Mouse (Mus musculus) NIH3T3 (cell line): ENCODE results near the gene Zfp524.

Experiments used
- DNase-seq: peaks from one replicate; pipeline ENCODE4 v3.0.0-alpha.2; 2012; ENCODE audit warnings: low read depth

The Zfp524 gene

DNA sequence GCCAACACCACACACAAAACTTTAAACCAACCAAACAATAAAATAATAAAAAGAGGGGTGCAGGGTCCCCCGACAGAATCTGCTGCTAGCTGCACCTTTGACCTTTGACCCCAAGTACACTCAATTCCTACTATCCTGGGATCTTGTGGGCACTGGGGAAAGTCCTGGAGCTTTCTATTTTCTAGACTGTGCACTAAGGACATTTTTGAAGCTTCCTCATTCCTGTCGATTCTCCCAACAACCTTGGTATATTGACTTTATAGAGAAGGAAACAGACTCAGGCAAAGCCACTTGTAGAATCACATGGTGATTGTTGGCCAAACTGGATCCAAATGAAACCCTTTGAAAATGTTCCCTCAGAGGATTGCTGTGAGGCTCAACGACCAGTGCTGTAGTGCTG is 1.8 kb downstream of the Zfp524 start:
- DNase-seq = peak; percentile 11

DNA sequence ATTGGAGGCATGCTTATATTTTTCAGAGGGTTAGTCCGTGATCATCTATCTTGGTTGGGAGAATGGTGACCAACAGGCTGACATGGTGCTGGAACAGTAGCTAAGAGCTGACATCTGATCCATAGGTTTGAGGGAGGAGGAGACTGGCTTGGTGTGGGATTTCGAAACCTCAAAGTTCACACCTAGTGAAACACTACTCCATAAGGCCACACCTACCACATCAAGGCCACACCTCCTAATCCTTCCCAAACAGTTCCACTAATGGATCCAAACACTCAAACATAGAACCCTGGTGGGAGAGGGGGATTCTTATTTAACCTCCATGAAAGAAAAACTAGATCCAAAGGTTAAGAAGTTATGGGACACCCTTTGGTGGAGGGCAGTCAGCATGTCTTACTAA is 2.7 kb downstream of the Zfp524 start:
- DNase-seq = peak; percentile 19

GRCm38 (mm10) chr7:5017352-5017751 is 3.1 kb downstream of the Zfp524 start:
- DNase-seq = no peak

DNA sequence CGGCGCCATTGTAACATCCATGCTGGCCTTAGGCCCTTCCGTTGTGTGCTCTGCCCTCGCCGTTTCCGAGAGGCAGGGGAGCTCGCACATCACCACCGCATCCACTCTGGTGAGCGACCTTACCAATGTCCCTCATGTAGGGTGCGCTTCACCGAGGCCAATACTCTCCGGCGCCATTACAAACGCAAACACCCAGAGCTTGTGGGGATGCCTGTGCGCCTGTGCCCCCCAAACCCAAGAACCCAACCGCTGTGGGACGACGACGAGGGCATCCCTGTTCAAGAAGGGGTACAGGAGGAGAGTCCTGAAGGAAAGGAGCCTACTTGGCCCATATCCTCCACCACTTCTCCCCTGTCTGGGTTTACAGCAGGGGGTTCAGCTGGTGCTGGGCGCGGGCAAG is 3.7 kb downstream of the Zfp524 start:
- no peak for DNase-seq

- DNase-seq = peak; percentile 41
Measured at GRCm38 (mm10) chr7:5019576-5019975, 5.4 kb downstream of the Zfp524 start.

GRCm38 (mm10) chr7:5020000-5020681 is 5.9 kb downstream of the Zfp524 start, which contains the start of the genes Zfp865 and Ccdc106:
TSS of gene Zfp865 (plus strand) at chr7:5020376.
TSS of gene Ccdc106 (plus strand) at chr7:5020553.
- DNase-seq = peak; percentile 99

DNA sequence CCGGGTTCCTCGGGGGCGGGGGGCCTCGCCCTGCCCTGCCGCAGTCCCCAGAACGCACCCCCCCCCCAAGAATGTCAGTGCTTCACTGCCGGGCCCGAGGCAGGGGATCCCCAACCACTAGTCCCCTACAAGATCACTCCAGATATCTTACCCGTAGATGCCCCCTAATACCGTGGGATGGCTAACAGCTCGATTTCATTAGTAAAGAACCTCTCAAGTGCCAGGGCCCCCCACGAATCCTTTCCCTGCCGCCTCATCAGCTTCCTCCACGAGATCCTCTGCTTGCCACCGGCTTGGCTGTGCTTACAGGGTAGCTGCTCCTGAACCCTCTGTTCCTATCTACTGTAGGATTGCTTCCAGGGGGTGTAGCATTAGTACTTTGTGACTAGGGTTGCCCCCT is 6.5 kb downstream of the Zfp524 start:
- DNase-seq = peak; percentile 59

DNA sequence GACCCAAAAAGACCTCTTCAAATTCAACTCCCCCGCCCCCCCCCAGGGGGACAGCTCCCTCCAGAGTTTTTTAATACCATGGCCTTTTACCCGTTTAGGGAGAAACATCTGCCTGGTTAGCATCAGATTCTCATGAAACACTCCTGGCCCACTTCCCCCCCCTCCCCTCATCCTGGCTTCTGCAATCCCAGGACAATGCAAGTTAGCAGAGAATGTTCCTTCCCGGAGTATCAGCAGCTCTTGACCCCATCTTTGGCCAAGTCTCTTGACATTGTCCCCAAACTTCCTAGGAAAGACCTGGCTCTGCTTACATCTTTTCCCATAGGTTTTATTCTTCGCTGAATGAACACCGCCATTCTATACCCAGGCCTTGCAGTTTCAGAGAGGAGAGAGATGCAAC is 7.0 kb downstream of the Zfp524 start:
- peak; percentile 22 for DNase-seq

- DNase-seq = no peak
Measured at GRCm38 (mm10) chr7:5029543-5029942, 15.3 kb downstream of the Zfp524 start.

- no peak for DNase-seq
Measured at GRCm38 (mm10) chr7:5029946-5030345, 15.7 kb downstream of the Zfp524 start.

GRCm38 (mm10) chr7:5030554-5031275 is 16.5 kb downstream of the Zfp524 start:
- DNase-seq = no peak

DNA sequence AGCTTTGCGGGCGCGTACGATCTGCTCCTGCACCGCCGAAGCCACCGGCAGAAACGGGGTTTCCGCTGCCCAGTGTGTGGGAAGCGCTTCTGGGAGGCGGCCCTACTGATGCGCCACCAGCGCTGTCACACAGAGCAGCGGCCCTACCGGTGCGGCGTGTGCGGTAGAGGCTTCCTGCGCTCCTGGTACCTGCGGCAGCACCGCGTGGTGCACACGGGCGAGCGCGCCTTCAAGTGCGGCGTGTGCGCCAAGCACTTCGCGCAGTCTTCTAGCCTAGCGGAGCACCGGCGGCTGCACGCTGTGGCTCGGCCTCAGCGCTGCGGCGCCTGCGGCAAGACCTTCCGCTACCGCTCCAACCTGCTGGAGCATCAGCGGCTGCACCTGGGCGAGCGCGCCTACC is 17.3 kb downstream of the Zfp524 start:
- no peak for DNase-seq

DNA sequence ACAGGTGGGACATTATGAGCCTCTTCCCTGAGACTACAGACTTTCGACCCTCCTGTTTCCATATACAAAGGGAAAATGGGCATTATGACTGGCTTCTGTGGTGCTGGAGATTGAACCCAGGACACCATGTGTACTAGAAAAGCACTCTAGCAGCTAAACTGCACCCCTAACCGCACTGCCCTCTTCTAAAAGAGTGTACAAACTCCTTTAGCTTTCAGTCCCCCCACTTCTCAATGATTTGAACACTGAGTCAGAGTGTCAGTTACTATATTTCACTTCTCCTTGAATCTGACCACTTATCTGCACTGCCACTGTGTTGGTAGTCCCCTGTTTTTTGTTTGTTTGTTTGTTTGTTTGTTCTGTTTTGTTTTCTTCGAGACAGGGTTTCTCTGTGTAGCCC is 19.6 kb downstream of the Zfp524 start, which contains the start of gene 4632433K11Rik:
4632433K11Rik (plus strand) TSS at position 301 of the 400 bp plus-strand sequence.
- DNase-seq = no peak

DNA sequence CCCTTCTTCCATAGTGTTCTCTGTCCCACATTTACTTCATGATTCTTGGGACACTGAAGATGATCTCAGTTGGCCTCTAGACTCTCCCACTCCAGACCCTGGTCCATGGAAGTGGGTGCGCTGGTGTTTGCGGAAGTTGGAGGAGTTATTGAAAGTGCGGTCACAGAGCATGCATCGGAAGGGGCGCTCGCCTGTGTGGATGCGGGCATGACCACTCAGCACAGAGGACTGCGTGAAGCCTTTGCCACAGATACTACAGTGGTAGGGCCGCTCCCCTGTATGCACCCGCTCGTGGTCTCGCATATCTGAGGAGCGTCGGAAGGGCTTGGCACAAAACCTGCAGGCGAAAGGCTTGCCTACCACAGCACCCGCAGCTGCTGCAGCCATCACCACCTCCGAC is 21.4 kb downstream of the Zfp524 start:
- no peak for DNase-seq

GRCm38 (mm10) chr7:5036136-5036535 is 21.9 kb downstream of the Zfp524 start:
- no peak for DNase-seq

DNA sequence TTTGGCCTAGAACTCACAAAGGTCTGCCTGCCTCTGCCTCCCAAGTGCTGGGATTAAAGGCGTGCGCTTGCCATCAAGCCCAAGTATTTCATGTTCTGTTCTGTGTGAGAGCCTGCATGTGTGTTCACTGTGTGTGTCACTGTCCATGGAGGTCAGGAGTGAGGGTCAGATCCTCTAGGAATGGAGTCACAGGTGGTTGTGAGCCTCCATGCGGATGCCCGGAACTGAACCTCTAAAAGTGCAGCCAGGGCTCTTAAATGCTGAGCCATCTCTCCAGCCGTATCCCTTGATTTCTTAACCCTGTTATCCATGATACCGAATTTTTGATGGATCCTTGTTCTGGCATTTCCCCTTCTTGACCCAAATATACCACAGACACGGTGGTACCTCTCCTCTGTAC is 22.8 kb downstream of the Zfp524 start:
- DNase-seq = no peak

DNA sequence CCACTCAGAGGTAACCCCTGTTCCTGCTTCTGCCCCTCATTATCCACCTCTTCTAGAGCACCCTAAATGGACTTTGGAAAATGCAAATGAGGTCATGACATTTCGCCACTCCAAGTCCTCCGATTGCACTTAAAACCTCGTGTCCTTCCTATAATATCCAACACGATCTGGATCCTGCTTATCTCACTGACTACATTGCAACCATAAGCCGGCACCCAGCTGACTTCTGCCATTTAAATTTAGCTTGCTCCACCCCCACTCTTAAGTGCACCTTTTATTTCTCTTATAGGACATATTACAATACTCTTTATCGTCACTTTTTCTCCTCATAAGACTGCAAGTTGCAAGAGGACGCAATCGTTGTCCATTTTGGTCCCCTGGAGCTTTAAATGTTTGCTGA is 23.3 kb downstream of the Zfp524 start:
- DNase-seq = no peak

DNA sequence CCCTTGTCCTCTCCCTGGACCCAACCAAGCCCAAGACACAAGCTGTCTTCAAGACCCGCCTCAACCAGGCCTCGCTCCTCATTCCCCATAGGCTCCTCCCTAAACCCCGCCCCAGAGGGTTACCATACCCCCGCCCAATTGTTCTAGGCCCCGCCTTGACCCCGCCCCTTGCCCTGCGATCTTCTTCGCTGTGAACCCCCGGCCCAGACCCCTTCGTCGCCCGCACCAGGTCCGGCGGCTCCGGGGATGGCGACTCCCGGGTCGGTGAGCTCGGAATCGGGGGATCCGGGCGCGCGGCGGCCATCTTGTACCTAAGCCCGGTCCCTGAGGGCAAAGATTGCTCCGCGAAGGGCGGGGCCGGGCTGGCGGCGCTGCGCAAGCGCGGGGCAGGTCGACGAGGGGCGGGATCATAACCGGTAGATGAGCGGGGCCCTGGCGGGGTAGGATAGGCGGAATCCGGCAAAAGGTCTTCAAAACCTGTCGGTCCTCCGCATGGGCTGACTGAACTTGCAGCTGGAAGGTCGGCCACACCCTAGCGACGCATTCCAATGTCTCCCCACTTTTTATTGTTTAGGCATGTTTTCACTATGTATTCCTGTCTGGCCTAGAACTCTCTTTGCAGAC is 24.0 kb downstream of the Zfp524 start, which contains the start of gene Zfp784:
Zfp784 (minus strand) TSS at position 338 of the 624 bp plus-strand sequence.
- peak; percentile 95 for DNase-seq

- DNase-seq = peak; percentile 25
Measured at GRCm38 (mm10) chr7:5038940-5039339, 24.7 kb downstream of the Zfp524 start.

- no peak for DNase-seq
Measured at GRCm38 (mm10) chr7:5044981-5045380, 30.8 kb downstream of the Zfp524 start.

- DNase-seq = no peak
Measured at GRCm38 (mm10) chr7:5046112-5046511, 31.9 kb downstream of the Zfp524 start.

- DNase-seq = peak; percentile 66
Measured at GRCm38 (mm10) chr7:5047313-5047712, 33.1 kb downstream of the Zfp524 start.
